Mouse (Mus musculus): ENCODE measurements around the gene Sept5.

Gene Sept5

DNA sequence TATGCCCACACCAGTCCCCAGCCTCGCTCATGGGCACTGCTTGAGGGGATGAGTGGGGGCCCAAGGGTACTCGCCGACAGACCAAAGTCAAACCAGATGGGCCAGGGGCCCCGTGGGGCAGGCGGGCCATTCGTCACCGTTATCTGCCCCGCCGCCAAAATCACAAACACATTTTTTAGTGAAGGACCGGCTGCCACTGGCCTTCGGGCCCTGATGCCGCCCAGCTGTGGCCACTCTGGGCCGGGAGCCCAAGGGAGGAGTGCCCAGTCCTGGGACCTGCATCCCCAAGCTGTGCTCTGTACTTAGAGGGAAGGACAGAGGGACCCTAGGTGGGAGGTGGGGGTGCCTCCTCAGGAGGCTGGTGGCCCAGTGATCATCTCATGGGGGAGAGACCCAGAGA, 18.0 kb downstream of the Sept5 start:
- DNase-seq (ENCODE audit: low spot score) = no peak

GRCm38 (mm10) chr16:18609099-18609498, 20.7 kb downstream of the Sept5 start:
- no peak for DNase-seq (ENCODE audit: low spot score)

- no peak for DNase-seq (ENCODE audit: low spot score)
Measured at GRCm38 (mm10) chr16:18608226-18608625, 21.5 kb downstream of the Sept5 start.

- DNase-seq (ENCODE audit: low spot score) = no peak
Measured at GRCm38 (mm10) chr16:18605705-18606104, 24.0 kb downstream of the Sept5 start.

DNA sequence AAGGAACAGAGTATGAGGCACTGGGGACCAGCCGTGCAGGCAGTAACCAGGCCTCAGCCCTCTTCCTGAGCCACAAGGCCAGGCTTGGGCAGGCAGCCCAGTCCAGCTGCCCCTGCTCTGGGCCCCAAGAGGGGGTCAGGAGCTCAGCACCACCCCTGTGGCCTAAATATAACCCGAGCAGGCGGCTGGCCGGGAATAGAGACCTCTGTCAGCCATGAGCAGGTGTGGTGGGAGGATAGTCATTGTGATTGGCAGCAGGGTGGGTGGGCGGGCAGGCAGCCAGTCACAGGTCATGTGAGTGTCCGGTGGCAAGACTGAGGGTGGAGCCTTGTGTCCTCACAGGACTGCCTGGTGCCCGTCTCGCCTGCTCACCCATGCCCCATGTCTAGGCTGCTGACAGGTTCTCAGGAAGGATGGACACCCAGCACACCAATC, 25.5 kb downstream of the Sept5 start:
- DNase-seq (ENCODE audit: low spot score) = no peak

DNA sequence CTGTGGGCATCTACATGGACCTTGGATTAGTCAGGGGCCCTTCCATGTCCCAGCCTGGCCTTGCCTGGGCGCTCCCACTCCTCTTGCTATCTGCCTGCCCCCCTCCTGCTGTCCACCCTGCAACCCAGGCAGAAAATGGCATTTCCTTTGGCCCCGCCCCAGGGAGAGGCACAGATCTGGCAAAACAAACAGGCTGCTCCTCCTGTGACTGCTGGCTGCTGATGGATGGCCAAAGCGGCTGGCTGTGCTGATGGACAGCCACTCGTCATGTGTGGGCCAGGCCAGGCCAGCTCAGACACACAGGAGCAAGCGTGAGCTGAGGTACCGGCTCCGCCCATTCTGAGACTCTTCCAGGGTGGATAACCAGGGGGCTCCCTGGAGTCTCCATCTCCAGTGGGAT, 28.3 kb downstream of the Sept5 start:
- no peak for DNase-seq (ENCODE audit: low spot score)

DNA sequence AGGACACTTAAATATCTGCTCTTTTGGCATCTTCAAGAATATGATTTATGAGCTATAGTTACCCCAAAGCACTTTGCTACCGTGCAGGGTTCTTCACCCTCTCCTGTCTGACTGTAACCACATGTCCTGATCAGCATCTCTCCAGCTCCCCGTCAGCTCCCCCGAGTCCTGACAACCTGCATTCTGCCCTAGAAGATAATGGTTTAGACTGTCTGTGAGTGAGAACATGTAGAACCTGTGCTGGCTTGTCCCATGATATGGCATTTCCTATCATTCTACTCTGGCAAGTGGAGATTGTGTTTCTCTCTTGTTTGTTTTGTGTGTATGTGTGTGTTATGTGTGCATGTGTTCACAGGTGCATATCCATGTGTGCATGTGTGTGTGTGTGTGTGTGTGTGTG, 31.7 kb downstream of the Sept5 start:
- DNase-seq (ENCODE audit: low spot score) = no peak

DNA sequence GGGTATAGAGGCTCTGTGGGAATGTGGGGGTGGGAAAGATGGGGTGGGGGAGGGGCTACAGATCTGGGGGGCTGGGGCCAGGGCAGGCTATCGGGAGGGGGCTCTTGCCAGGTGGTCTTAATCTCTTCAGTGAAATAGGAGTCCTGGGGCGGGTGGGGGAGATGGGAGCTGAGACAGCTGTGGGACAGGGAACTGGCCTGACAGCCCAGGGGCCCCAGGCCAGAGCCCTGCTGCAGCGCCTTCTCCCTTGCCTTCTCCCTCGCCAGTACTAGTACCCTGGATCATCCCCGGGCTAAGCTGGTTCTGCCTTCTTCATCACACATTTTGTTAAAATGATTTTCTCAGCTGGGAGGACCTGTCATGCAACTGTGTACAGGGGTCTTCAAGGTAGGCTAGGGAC, 33.5 kb downstream of the Sept5 start:
- DNase-seq (ENCODE audit: low spot score) = no peak

DNA sequence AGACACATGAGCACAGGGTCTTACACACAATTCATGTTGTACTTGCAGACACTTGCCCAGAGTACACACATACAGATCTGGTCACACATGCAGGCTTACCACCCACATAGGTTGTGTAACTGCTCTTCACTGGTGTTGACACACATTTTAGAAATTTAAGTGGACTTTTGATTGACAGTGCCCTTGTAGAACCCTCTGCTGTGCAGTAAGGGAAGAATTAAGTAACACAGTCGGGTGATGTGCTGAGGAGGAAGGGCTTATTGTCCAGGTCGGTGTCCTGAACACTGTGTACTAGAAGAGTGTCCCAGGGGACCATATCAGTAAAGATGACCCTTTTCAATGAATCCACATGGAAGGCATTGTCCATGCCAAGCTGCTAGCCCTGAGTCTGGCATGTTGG, 35.8 kb downstream of the Sept5 start:
- no peak for DNase-seq (ENCODE audit: low spot score)

DNA sequence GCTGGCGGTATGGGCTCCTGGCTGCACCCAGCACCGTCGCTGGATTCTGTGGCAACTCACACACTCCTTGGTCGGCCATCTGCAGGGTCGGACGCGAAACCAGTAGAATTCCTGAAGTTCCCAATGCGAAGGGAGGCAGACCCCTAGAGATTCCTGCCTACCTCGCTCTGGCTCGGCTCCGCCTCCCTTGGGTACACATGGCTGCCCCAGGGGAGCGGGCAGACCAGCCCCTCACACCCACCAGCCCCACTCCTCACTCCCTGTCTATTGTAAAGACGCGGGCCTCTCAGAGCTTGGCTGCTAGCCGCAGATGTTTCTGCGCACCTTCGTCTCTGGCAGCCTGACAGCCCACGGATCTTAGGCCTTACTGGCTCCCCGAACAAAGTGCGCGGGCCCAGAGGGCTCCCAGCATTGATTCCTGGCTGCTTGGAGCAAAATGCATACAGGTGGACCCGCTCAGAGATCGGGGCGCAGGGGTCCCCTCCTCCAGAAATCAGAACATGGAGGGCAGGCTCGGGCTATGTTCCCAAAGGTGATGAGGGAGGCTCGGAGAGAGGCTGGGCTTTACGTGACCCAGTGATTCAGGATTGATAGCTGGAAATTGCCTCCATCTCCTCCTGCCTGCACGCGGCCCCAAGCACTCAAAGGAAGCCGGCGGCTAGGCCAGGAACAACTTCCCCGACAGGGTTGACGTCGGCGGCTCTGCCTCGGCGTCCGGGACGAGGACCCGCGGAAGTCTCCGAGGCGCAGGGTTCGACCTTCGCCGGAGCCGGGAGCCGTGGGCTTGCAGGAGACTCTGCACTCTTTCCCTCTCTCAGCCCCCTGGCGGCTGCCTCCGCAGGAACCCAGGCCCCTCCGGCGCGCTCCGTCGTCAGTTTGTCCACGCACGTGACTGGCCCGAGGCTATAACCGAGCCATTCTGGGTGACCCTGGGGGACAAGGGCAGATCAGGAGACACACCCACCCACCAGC, 38.4 kb downstream of the Sept5 start:
- DNase-seq (ENCODE audit: low spot score) = no peak

DNA sequence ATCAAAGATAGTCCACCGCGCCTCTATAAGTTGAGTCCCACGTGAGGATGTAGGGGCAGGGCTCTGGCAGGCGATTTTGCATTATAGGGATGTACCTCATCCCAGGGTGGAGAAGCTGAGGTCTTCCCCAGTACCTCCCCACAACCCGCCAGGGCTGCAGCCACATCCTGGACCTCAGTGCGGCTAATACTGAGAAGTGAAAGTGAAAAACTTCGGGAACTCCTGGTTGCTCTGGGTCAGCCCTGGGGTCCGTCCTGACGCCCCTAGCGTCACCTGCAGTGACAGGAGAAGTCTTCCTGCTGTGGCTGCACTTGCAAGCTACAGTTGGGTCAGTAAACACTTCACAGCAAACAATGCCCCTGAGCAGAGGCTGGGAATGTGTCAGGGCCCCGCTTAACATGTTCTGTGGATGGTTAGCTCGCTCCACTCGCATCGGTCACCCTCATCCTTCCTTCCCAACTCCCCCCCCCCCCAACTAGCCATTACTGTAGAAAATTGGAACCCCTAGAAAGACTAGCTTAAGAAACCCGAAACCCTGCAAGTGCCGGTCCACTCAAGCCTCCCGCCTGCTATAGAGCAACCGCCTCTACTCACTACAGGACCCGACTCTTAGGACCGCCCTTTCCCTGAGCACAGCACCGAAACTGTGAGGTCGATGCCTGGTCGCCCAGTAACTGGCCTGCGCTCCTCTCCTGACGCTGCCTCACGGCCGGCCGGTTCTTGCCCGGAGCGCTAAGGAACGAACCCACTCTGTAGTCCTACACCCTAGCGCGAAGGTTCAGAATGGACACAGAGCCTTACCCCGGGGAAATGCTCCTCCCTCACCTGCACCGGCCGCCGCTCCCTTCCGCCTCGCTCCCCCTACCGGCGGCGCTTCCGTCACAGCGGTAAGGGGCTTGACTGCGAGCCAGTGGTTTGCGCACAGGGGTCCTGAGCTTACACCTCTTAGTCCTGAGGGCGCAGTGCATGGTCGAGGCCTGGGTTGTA, 39.7 kb downstream of the Sept5 start, which contains the start of gene Tbx1:
Gene Tbx1, minus strand, starts transcription at position 868 of the 987 bp plus-strand sequence.
- DNase-seq (ENCODE audit: low spot score) = no peak

DNA sequence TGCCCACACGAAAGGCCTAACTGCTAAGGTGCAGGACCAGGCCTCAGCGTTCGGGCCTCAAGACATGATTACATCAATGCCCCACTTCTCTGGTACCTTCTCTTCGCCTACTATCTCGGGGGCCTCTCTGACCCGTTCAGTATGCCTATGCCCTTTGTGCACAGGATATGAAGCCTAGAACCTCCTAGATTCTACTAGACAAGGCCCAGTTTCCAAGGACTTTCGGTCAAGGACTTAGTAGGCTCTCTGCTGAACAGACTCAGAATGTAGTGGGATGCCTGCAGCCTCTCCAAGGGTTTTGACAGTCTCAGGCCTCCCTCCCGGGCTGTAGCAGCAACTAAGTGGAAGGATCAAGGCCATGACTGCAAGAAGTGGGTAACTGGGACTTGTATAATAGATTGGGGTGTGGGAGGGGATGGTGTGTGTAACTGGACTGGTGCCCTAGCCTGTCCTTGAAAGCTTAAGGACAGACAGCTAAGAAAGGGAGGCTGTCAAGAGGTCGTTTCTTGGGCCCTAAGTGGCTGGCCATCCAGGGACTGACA, 40.6 kb downstream of the Sept5 start:
- DNase-seq (ENCODE audit: low spot score) = no peak

DNA sequence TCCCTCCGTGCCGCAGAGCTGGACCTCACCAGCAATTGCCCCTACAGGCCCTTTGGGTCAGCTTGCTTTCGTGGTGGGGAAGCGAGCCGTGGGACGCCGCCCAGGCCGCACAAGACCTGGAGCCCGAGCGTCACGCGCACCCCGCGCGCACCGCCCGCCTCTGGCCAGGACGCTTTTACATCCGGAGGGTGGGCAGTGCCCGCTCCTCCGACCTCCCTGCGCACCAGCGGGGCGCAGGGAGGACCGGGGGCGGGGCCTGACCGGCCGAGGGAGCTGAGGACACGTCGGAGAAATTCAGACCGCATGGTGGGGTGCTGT, 41.1 kb downstream of the Sept5 start:
- no peak for DNase-seq (ENCODE audit: low spot score)

DNA sequence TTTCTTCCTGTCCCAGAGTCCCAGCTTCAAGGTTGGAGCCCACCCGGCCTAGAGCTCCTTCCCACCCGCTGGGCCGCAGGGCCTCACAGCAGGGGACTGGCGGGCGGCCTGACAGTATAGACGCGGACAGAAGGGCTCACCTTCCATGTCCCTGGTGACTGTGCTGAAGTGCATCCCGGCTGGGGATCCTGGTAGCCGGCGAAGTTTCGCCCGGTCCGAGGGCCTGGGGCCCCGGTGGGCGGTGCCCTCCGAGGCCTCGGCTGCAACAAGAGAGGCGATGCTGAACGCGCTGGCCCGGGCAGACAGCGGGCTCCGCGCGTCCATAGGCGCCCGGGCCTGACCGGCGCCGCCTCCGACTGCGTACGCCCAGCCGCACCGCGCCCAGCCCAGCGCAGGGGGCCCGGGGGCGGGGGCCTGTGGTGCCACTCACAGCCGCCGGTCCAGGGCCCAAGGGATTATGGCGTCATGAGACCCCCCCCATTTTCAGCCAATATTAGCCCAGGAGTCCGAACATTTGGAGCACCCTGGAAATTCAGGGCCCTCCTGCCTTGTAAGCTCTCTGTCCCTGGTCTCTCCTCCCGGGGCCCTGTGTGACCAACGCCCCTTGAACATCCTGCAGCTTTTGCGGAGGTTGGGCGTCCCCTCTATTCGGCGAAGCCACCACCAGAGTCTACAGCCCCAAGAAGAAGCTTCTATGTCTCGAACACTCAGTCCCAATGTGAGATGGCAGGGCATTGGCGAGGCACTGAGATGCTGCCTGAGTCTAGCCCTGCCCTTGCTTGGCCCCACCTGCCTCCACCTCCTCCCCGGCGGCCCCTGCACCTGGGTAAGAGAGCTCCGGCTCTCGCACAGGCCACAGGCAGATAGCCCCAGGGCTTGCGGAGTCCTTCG, 41.7 kb downstream of the Sept5 start:
- DNase-seq (ENCODE audit: low spot score) = no peak

- DNase-seq (ENCODE audit: low spot score) = no peak
Measured at GRCm38 (mm10) chr16:18586906-18587546, 42.7 kb downstream of the Sept5 start.

- DNase-seq (ENCODE audit: low spot score) = no peak
Measured at GRCm38 (mm10) chr16:18586076-18586905, 43.5 kb downstream of the Sept5 start.

DNA sequence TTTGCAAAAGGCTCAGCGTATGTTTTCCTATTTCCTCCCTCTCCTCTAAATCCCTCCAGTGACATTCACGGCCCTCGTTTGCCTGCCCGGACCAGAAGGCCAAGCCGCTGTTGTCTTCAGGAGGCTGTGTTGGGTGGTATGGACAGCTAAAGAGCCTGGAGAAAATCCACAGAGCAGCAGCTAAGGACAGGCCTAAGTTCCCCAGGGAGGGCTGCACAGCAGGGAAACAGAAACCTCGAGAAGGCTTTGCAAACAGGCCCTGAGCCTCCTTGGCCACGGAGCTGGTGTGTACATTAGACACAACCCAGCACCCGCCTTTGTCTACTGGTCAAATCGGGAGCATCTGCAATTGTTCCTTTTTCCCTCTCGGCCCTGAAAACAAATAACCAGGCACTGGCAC, 44.1 kb downstream of the Sept5 start:
- no peak for DNase-seq (ENCODE audit: low spot score)

DNA sequence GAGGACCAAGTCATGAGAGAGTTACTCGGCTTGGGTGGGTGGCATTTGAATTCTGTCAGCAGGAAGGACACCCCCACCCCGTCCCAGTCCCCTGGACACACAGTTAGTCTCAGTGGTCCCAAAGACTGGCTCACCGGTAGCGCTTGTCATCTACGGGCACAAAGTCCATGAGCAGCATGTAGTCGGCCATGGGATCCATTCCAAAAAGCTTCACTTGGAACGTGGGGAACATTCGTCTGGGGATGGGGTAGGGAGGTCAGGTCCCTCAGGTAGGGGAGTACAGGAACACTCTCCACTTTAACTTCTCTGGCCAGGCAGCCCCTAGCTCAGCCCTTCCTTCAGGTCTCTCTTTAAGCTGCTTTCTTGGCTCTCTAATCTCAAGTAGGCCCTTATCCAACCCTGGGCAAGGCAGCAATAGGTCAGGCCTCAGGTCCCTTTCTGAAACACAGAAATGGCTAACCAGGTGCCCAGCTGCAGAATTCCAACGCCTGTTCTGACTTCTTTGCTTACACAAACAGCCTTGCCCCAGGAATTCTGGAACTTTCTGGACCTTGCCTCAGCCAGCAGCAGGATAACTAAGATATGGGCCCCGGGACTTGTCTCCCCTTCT, 44.7 kb downstream of the Sept5 start:
- no peak for DNase-seq (ENCODE audit: low spot score)

DNA sequence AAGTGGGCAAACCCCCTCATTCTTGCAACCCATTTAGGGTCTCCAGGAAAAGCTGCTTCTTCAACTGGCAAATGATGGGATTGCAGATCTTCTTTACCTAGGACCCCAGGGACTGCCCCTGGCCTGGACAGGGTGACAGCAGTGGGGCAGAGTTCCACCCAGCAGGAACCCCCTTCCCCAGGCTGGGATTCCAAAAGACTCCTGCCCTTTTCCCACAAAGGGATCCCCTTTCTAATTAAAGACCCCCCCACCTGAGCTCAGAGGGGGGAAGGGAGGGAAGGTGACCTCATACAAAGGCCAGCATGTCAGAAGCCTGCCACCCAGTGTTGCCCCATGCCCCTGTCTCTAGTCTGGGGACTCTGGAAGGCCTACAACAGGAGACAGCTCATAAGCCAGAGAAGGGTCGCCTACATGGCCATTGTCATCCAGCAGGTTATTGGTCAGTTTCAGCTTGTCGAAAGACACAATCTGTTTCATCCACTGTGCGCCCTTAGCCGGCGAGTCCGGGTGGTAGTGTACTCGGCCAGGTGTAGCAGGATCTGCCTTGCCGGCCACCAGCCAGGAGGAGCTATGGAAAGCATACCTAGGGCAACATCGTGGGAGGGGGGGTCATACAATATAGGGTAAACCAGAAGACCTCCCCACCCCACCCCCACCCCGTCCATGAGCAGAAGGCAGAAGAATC, 45.9 kb downstream of the Sept5 start:
- no peak for DNase-seq (ENCODE audit: low spot score)
